Mouse (Mus musculus) thymus, postnatal 10 days (tissue): ENCODE data around the gene Hist2h2bb.
"Not testable (repeated sequence)": the region's sequence is repeated elsewhere in the genome, so short reads cannot be mapped to it uniquely, and the experiment has no call there.

Experiments
- DNase-seq, 2 experiments: peaks; one replicate each; pipeline ENCODE4 v3.0.0; 2021; ENCODE audit warnings: low spot score in 2 of 2

The Hist2h2bb gene

DNA sequence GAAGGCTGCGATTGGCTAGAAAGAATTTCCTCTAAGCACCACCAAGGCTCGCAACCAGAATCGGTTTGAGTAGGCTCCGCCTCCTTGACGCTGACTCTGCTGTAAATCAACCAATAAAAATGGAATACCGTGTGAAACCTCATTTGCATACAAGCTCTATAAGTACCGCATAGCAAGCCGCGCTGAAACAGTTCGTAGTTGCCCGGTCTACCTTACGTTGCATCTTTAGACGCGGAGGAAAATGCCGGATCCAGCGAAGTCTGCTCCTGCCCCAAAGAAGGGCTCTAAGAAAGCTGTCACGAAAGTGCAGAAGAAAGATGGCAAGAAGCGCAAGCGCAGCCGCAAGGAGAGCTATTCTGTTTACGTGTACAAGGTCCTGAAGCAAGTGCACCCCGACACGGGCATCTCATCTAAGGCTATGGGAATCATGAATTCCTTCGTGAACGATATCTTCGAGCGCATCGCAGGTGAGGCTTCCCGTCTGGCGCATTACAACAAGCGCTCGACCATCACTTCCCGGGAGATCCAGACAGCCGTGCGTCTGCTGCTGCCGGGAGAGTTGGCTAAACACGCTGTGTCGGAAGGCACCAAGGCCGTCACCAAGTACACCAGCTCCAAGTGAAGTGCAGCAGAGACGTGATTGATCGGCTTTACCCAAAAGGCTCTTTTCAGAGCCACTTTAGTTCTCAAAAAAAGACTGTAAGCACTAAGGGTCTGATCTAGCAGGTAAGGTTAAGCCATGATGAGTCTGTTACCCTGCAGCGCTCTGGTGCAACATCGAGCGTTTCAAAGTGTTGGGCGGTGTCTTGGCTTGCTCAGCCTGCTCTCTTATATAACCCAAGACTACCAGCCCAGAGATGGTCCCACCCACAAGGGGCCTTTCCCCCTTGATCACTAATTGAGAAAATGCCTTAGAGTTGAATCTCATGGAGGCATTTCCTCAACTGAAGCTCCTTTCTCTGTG is at the start of gene Hist2h2bb:
Gene Hist2h2bb (plus strand): TSS at position 242 of the 964 bp plus-strand sequence.
- peak; percentile 89 to 93 for DNase-seq

DNA sequence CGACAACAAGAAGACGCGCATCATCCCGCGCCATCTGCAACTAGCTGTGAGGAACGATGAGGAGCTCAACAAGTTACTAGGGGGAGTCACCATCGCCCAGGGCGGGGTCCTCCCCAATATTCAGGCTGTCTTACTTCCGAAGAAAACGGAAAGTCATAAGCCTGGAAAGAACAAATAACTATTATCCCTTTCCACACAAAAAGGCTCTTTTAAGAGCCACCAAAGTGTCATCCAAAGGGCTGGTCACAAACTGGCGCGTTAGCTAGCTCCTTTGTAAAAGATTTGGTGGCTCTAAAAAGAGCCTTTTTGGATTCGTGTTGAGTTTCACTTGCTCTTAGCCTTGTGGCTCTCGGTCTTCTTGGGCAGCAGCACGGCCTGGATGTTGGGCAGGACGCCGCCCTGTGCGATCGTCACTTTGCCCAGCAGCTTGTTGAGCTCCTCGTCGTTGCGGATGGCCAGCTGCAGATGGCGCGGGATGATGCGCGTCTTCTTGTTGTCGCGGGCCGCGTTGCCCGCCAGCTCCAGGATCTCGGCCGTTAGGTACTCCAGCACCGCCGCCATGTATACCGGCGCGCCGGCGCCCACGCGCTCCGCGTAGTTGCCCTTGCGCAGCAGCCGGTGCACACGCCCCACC is 49.3 kb upstream of the Hist2h2bb start:
- not testable (repeated sequence) for DNase-seq

DNA sequence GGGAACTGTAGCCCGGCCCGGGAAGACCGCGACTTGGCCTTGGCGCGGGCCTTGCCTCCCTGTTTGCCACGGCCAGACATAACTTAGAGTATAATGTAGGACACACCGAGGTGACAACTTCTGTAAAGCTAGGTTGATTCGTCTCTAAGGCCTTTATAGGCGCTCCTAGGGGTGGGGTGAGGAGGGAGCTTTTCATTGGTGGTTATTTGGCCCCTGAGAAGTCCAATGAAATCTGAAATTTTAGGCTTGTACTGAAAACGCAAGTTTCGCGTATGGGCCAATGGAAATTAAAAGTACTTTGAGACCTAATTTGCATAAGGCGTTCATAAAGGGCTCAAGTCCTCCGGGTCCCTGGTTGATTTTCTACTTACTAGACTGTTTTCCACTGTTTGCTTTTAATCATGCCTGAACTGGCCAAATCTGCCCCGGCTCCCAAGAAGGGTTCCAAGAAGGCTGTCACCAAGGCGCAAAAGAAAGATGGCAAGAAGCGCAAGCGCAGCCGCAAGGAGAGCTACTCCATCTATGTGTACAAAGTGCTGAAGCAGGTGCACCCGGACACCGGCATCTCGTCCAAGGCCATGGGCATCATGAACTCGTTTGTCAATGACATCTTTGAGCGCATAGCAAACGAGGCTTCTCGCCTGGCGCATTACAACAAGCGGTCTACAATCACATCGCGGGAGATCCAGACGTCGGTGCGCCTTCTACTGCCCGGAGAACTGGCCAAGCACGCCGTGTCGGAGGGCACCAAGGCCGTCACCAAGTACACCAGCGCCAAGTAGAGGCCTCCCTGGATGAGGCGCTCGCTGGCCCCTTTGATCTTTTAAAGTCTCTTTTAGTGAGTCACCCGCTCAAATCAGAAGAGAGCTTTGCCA is 48.5 kb upstream of the Hist2h2bb start, which contains the start of the genes Hist2h2ac and Hist2h2be:
Gene Hist2h2ac (minus strand): TSS at position 116 of the 875 bp plus-strand sequence.
Gene Hist2h2be (plus strand): TSS at position 355 of the 875 bp plus-strand sequence.
- DNase-seq = peak; percentile 91

DNA sequence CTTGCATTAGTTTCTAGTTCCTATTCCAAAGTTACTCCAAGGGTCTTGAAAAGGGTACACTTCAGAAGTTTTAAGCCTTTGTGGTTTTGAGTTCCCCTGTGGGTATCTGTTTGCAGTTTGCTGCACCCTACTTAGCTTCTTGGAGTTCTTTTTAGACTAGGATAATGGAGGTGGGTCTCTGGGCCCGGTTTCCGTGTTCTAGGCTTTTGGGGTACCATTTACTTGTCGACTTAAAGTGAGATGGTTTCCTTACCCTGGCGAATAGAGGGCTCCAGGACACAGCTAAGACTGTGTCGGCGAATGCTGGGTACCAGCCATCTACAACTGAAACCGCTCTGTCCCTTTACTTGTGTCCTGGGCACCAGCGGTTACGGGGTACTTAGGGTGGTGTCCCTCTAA is 47.9 kb upstream of the Hist2h2bb start:
- peak; percentile 20 to 38 for DNase-seq

DNA sequence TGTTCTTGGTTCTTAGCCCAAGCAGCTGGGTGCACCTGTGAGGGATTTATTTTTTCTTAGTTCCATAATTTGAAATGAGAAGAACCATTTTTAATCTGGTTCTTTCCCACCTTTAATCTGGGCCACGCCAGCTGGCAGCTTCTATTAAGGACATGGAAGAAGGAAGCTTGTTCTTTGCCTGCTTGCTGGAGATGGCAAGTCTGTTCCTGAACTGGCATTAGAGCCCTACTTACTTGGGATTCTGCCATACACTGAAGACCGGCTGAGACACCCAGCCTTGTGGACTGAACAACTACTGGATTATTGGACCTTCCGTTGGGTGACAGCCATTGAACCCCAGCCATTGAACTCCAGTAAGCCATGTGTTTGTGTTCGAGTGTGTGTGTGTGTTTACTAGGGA is 46.8 kb upstream of the Hist2h2bb start:
- DNase-seq = no peak

DNA sequence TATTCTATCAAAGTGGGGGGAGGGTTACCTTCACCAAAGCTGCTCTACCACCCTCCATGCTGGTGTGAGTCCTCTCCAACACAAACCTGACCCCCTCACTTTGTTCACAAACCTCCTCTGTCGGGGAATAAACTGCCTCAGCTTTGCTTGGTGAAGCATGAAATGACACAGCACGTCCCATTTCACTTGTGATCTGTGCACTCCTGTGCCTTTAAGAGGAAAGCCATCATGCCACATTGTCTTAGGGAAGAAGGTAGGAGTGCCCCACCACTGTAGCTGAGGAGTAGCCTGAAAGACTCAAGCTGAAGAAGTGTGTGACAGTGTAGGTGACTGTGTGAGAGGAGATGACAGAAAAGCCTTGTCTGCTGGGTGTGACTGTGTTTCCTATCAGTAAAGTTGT is 44.1 kb upstream of the Hist2h2bb start:
- no peak for DNase-seq

DNA sequence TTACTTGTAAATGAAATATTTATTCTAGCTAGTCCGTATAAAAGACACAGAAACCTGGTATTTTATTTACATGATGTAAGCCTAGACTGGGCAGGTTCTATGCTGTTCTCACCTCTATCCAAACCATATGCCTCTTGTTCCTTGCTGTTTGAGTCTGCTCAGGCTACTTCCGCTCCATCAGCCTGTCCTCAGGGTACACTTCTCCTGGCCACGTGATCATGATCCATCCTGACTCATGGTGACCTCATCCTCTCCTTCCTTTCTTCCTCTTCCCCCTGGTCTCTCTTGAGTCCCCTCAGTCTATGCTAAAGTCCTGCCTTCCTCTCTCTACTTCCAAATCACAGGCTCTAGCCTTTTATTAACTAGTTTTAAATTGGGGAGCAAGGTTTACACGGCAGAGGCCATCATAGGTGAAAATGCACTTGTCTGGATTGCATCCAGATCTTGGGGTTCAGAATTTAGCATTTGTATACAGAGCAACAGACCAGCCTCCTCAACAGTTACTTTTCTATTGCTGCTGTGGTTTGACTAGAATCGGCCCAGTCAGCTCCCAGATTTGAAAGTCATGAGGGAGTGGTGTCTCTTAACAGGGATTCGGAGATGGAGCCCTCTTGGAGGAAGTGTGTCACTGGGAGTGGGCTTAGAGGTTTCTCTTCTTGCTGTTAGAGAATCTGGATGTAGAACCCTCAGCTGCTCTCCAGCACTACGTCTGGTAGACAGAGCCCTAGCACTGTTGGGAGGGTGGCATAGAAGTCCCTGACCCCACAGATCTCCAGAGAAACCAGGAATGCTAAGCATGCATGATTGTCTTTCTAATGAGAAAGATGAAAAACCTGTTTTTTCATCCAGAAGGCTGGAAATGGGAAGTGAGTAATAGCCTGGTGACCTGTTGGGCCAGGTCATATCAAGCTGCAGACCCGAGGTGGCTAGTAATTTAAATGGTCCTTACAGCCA is 42.6 kb upstream of the Hist2h2bb start:
- DNase-seq = no peak

DNA sequence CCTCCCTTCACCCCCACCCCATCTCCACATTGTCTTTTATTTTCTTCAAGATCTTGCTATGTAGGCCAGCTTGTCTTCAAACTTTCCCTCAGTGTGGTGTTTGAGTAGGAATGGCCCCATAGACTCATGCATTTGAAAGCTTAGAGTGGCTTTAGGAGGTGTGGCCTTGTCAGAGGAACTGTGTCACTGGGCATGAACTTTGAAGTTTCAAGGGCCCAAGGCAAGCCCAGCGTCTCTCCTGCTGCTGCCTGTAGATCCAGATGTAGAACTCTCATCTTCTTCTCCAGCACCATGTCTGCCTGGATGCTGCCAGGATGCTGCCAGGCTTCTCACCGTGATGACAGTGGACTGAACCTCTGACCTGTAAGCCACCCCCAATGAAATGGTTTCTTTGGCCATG is 40.7 kb upstream of the Hist2h2bb start:
- DNase-seq = no peak

DNA sequence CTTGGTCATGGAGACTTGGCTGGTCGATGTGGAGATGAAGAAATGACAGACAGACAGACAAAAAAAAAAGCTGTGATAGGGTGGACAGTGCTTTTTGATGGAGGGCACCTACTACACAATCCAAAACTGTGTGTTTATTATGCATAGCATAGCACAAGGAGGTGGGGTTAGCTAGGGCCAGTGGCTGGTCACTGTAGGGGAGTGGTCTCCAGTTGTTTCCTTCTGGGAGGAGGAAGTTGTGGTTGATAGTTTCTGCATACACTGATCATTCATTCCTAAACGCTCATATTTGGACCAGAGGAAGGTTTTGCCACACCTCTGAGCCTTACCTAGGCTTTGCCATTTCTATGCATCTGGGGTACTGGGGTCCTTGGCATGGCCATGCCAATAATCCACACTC is 39.1 kb upstream of the Hist2h2bb start:
- DNase-seq = no peak

DNA sequence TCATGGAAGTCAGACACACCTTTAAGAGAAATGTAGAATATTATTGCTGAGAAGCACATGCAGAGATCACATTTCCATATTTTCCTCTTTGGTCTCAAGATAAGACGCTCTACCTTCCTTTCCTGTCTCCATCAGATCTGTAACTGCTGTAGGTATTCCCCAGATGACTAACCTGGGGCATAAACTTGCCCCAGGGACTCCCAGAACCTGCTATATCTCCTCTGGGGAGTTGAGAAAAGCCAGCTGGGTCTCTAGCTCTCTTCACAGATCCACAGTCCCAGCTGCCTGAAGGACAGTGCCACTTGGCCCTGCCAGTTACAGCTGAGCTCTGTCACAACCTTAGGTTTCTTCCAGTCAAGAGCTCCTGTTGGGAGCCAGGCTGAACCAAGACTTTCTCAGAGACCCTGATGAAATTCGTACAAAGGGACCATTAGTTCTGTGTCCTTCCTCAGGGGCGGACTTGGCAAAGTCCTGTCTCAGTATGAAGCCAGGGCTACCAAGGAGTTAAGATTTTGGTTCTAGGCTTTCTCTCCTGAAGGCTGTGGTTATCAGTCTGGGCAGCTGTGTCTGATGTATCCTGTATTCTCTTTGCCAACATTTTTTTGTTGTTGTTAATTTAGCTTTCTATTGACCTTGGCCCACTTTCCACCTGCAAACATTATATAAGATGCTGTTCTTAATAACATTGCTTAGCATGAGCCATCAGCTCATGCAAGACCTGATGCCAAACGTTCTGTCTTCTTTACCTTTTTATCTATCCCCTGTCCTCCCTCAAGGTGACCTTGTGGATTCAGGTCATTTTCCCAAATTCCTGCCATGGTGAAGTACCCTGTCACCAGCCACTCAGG is 38.4 kb upstream of the Hist2h2bb start:
- DNase-seq = no peak

DNA sequence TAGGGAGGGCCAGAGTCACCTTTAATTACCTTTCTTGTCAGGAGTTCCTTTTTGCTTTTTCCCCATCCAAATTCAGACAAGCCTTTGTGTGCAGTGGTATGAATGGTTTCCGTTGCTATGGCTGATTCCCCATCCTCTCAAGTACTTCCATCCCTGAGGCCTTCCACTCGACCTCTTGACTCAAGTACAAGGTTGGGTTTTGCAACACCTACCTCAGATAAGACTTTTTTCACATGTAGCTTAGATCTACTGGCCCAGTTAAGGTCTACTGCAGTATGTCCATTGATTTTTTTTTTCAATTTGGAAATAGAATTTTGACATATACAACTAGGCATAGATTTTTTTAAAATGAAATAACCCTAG is 37.8 kb upstream of the Hist2h2bb start:
- DNase-seq = no peak

DNA sequence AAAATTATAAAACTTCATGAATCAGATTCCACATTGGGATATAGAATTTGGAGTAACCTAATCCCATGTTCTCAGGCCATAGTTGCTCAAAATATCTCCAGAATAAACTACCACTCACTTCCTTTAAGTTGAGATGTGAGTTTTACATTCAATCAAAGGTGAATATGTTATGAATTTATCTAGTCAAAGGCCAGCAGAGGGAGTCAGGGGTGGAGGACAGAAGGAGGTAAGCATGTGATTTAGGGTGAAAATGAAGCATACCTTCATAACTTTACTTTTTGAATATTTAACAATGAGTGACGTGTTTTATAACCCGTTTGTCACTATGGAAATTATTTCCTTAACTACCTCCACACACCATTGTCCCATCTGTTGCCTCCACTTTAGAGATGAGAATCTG is 34.6 kb upstream of the Hist2h2bb start:
- no peak for DNase-seq

DNA sequence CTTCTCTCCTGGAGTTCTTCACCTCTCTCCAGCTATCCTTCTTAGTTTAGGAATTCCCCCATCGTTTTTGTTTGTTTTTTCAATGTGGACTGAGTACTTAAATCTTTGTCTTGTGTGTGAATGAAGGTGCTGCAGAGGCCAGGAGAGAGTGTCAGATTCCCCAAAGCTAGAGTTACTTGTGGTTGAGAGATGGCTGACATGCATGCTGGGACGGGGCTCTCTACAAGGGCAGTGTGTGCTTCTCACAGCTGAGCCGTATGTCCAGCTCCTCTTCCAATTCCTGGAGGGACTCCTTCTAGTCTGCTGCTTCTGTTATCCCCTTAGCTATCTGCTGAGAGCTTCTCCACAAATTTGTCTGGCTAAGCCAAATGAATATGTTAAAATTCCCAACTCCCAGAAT is 33.7 kb upstream of the Hist2h2bb start:
- DNase-seq = no peak

DNA sequence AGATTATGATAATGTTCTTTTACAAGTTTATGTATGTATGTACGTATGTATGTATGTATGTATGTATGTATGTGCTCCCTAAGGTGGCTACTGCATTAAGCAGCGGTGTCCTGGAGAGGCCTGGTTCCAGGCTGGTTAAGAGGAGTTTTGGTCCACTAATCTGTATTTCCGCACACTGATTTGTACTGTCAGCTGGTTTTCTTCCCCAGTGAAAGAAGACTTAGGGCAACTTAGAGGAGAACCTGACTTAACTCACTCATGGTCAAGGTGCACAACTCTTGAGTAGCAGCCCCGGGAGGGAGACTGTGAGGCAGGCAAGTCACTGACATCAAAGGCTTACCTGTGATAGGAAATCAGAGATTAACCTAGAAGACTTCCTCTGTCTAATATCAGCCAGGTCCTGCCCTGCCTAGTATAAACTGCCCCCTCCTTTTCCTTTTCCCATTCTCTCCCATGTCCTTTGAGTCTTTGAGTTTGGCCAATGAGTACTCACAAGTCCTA is 32.7 kb upstream of the Hist2h2bb start:
- DNase-seq = no peak

DNA sequence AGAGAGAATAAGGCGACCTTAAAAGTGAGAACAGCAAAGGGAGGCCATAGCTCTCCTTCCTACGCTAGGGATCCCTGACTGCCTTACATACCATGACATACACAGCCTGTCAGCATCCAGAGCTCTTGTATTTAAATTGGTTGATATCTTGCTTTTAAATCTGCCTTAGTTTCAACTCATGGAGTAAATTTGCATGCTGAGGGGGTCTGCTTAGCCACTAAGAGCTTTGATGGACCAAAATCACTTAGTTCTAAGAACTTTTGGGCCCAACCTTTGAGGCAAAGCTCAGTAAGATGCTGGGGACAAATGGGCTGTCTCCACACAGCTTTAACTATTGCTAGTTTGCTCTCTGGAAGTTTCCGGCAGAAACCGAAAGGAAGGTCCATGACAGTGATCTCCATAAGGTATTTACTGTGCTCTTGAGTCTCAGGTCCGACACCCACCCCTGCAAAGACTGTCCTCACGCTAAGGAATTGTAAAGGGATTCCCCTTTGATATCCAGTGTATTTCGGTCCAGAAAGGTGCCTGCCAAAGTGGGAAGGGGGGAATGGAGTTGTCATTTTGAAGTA is 32.1 kb upstream of the Hist2h2bb start:
- no peak for DNase-seq

DNA sequence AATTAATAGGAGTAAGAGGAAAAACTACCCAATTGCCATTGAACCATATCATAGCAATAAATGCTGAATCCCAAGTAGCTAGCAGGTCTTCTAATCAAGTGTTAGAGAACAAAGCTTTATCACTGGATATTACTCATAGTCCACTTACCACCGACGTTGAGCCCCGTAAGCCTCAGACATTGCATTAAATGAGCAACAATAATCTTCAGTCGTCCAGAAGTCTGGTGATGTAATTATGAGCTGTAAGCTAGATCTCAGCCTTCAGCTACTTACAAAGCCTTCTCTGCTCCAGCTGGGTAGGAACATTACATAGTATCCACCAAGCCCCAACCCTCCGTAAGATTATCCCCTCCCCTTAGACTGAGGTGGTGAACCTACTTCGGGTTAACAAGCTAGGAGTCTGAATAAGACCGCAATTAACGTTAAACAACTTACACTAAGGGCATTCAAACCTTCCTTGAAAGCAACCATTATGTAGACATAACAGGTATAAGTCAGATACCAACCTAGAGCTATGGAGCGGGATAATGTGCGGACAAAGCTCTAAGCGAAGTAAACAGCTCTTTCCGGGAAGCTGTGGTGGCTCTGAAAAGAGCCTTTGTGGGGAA is 31.5 kb upstream of the Hist2h2bb start:
- no peak for DNase-seq

DNA sequence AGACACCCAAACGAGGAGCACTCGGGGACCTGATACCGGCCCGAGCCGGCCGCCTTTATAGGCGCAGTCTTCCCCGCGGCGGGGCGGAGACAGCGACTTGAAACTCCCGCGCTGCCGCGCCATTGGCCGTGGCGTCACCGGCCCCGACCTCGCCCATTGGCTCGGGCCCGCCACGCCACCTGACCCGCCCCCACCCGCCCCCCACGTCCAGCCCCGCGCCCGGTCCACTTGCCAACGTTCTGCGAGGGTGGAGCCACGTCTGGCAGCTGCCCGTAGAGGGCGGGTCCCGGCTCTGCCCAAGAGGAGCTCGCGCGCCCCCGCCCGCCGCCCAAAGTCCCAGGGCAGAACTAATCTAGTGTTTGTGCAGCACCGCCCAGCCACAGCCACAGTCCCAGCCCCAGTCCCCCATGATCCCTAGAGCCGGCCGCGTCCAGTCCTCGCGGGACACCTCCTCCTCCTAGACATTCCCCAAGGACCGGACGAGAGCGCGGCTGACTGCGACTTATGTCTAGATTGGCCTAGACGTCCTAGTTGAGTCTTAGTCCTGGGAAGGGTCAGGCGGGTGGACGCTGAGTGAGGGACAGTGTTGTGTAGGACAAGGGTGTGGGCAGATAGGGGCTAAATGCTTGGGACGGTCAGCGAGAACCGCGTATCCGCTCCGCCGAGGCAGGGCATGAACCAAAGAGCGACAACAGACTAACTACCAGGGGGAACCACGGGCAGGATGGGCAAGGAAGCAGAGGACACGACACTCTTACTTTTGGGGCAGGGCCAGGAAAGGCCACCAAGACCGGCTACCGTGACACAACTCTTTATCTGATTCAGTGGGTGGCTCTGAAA is 30.4 kb upstream of the Hist2h2bb start, which contains the start of gene Hist2h3c2:
Gene Hist2h3c2 (minus strand): TSS at position 174 of the 840 bp plus-strand sequence.
- DNase-seq = peak in 1 of 2 experiments; percentile 27
